Mouse (Mus musculus) lung, postnatal 0 days (tissue): ENCODE data around the gene Klhl29. TPM values are rescaled to one million over a fixed set of nuclear protein-coding genes. Genes with fewer than 3 reads are reported as not detected.
A peak's percentile ranks its signal among the peaks of the same experiment; 100 is the strongest.

ENCODE experiments used
- ATAC-seq: fragments of 200-750 bp; cut with Nextera tagmentation; 2 replicates; pipeline ENCODE4 v1.8.0; 2017; ENCODE audit warnings: moderate library complexity
- DNase-seq: peaks from one replicate; pipeline ENCODE4 v3.0.0-alpha.2; 2016; ENCODE audit warnings: low spot score
- H3K27ac ChIP-seq: fragments of 300-500 bp; sonication (generic); 2 replicates; pipeline ENCODE4 v1.5.1; 2014; ENCODE audit warnings: antibody characterized with exemption, mild to moderate bottlenecking, low read length, mixed read lengths
- H3K27me3 ChIP-seq: fragments of 300-500 bp; sonication (generic); replicated peaks from 2 replicates; pipeline ENCODE4 v1.6.1; 2014; ENCODE audit warnings: low read length, mixed read lengths; ENCODE audit not compliant: insufficient read depth
- H3K36me3 ChIP-seq: fragments of 300-500 bp; sonication (generic); 2 replicates; pipeline ENCODE4 v1.6.1; 2014; ENCODE audit warnings: low read length, mixed read lengths; ENCODE audit not compliant: insufficient read depth
- H3K4me1 ChIP-seq: fragments of 300-500 bp; sonication (generic); 2 replicates; pipeline ENCODE4 v1.6.1; 2014; ENCODE audit warnings: antibody characterized with exemption, low read depth, low read length, mixed read lengths; ENCODE audit not compliant: insufficient read depth
- H3K4me2 ChIP-seq: fragments of 300-500 bp; sonication (generic); replicated peaks from 2 replicates; pipeline ENCODE4 v1.6.1; 2014; ENCODE audit warnings: low read depth, mild to moderate bottlenecking, low read length, moderate library complexity, mixed read lengths
- H3K4me3 ChIP-seq: fragments of 300-500 bp; sonication (generic); 2 replicates; pipeline ENCODE4 v1.5.1; 2014; ENCODE audit warnings: low read depth, low read length
- H3K9ac ChIP-seq: fragments of 300-500 bp; sonication (generic); replicated peaks from 2 replicates; pipeline ENCODE4 v1.6.1; 2014; ENCODE audit warnings: low read depth, mild to moderate bottlenecking
- H3K9me3 ChIP-seq: fragments of 300-500 bp; sonication (generic); 2 replicates; pipeline ENCODE4 v1.6.1; 2016; ENCODE audit warnings: low read length, mixed read lengths
- CTCF ChIP-seq: IDR thresholded peaks from 2 replicates; pipeline ENCODE4 v1.5.1; 2016; ENCODE audit warnings: antibody characterized with exemption, mild to moderate bottlenecking
- EP300 ChIP-seq: IDR thresholded peaks from 2 replicates; pipeline ENCODE4 v1.6.1; 2016; ENCODE audit warnings: antibody characterized with exemption, mild to moderate bottlenecking, control low read depth
- WGBS: fragments of 180-500 bp; shearing (Covaris S2); extraction: QIAGEN DNeasy Blood & Tissue Kit; methylation state at CpG from one replicate; pipeline ENCODE4 v1.1.7; 2014; 5-methylcytosine and 5-hydroxymethylcytosine counted together
- polyA plus RNA-seq: library from polyadenylated mRNA; unstranded; fragments of >200 nt; fragmentation: Nextera tagmentation; extraction: Ambion mirVana; gene quantifications from 2 replicates; pipeline ENCODE4 v1.2.1, GENCODE M21; 2015

Klhl29 gene
- polyA plus RNA-seq, 1 experiment from 2014 or later = 0.33 TPM

GRCm38 (mm10) chr12:5048104-5048503 lies 327.4 kb downstream of the Klhl29 start:
- H3K36me3 ChIP-seq = no peaks in the 10 kb centered on the region
- ATAC-seq (no peak), DNase-seq (no peak)
- no peaks in the 10 kb centered on the region for H3K4me1 ChIP-seq
- no peaks in the 10 kb centered on the region for H3K27me3 ChIP-seq
- WGBS = 90% methylated on average over 4 of the region's 4 CpGs
- H3K27ac ChIP-seq = no peak overlapping the region
- H3K9me3 ChIP-seq = peaks cover 17% of the 10 kb centered on the region
- no peak overlapping the region for H3K4me3 ChIP-seq
- no peak overlapping the region for H3K4me2 ChIP-seq
- no peak overlapping the region for H3K9ac ChIP-seq
- TF ChIP-seq EP300 (no peak), CTCF (no peak)

GRCm38 (mm10) chr12:5044141-5044540 lies 331.3 kb downstream of the Klhl29 start:
- no peaks in the 10 kb centered on the region for H3K27me3 ChIP-seq
- ATAC-seq (no peak), DNase-seq (no peak)
- H3K4me2 ChIP-seq = no peak overlapping the region
- WGBS = 88% methylated on average over 15 of the region's 15 CpGs
- H3K36me3 ChIP-seq = 0 out of 2 replicates have a peak, but pooled peaks cover 5% of the 10 kb centered on the region
- TF ChIP-seq CTCF (no peak), EP300 (no peak)
- H3K4me3 ChIP-seq = no peak overlapping the region
- H3K27ac ChIP-seq = no peak overlapping the region
- H3K4me1 ChIP-seq = no peaks in the 10 kb centered on the region
- no peaks in the 10 kb centered on the region for H3K9me3 ChIP-seq
- H3K9ac ChIP-seq = no peak overlapping the region

- 98% methylated on average over 2 of the region's 2 CpGs for WGBS
- no peak overlapping the region for H3K4me2 ChIP-seq
- ATAC-seq = no peak
Measured at GRCm38 (mm10) chr12:5038008-5038407, 337.5 kb downstream of the Klhl29 start.

GRCm38 (mm10) chr12:5029035-5029434 lies 346.4 kb downstream of the Klhl29 start:
- H3K4me2 ChIP-seq = no peak overlapping the region
- WGBS = 78% methylated on average over 5 of the region's 5 CpGs
- no peaks in the 10 kb centered on the region for H3K4me1 ChIP-seq
- H3K27ac ChIP-seq = no peak overlapping the region
- no peak overlapping the region for H3K9ac ChIP-seq
- H3K4me3 ChIP-seq = no peak overlapping the region
- peaks cover 29% of the 10 kb centered on the region for H3K36me3 ChIP-seq
- ATAC-seq (no peak), DNase-seq (peak; percentile 7)
- H3K9me3 ChIP-seq = no peaks in the 10 kb centered on the region
- TF ChIP-seq CTCF = peak; percentile 25; the same call in 1 of the 2 replicates
- no peak for TF ChIP-seq EP300
- H3K27me3 ChIP-seq = no peaks in the 10 kb centered on the region

More at GRCm38 (mm10) chr12:5038008-5038407, 337.5 kb downstream of the Klhl29 start:
- H3K27me3 ChIP-seq = no peaks in the 10 kb centered on the region
- no peak overlapping the region for H3K27ac ChIP-seq
- no peaks in the 10 kb centered on the region for H3K4me1 ChIP-seq
- DNase-seq = no peak
- H3K4me3 ChIP-seq = no peak overlapping the region
- H3K9me3 ChIP-seq = no peaks in the 10 kb centered on the region
- no peak for TF ChIP-seq EP300
- no peak for TF ChIP-seq CTCF
- H3K9ac ChIP-seq = no peak overlapping the region
- H3K36me3 ChIP-seq = peaks cover 21% of the 10 kb centered on the region; the same call in 1 of the 2 replicates
